Mouse (Mus musculus): ENCODE data around the gene Plekhg1. TPM values are rescaled to one million over a fixed set of nuclear protein-coding genes. Genes with fewer than 3 reads are reported as not detected.

Plekhg1 gene
- polyA plus RNA-seq, 1 experiment from 2014 or later = 4.6 TPM

DNA sequence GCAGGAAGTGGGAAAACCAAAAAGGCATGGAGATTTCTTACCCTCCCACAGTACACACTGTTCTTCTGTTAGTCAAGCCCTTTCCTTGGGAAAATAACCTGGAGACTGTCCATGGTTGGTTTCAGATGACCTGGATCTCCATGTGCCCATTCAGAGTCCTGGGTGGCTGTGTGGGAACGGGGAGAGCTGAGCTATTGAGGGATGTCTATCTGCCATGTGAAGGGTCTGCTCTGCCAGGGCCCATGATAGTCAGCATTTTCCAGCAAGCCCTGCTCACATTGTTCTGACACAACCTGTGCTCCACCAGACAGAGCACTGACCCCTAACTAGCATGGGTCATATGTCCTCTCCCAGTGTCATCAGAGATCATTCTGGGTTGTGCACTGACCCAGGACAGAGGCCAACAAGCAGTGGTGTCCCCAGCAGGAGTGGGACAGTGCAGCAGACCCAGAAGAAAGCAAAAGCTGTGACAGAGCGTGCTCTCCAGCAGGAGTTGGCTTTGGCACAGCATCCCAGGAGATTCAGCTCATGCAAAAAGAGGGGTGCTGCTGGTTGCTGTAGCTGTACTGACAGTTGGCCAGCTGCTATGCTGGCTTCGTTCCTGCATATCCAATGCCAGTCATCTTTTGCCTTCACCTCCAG is 24.7 kb upstream of the Plekhg1 start:
- H3K9me3 ChIP-seq = no peaks in the 10 kb centered on the region
- peaks cover 2% of the 10 kb centered on the region; the same call in 1 of the 2 replicates for H3K4me1 ChIP-seq
- H3K4me3 ChIP-seq = no peak overlapping the region
- H3K36me3 ChIP-seq = no peaks in the 10 kb centered on the region
- H3K9ac ChIP-seq (replicated peaks) = no peak overlapping the region
- H3K4me2 ChIP-seq (replicated peaks) = no peak overlapping the region
- H3K27me3 ChIP-seq = no peaks in the 10 kb centered on the region
- 77% methylated on average over 3 of the region's 3 CpGs for WGBS
- no peak for ATAC-seq (replicated peaks)
- no peak overlapping the region for H3K27ac ChIP-seq (replicated peaks)

DNA sequence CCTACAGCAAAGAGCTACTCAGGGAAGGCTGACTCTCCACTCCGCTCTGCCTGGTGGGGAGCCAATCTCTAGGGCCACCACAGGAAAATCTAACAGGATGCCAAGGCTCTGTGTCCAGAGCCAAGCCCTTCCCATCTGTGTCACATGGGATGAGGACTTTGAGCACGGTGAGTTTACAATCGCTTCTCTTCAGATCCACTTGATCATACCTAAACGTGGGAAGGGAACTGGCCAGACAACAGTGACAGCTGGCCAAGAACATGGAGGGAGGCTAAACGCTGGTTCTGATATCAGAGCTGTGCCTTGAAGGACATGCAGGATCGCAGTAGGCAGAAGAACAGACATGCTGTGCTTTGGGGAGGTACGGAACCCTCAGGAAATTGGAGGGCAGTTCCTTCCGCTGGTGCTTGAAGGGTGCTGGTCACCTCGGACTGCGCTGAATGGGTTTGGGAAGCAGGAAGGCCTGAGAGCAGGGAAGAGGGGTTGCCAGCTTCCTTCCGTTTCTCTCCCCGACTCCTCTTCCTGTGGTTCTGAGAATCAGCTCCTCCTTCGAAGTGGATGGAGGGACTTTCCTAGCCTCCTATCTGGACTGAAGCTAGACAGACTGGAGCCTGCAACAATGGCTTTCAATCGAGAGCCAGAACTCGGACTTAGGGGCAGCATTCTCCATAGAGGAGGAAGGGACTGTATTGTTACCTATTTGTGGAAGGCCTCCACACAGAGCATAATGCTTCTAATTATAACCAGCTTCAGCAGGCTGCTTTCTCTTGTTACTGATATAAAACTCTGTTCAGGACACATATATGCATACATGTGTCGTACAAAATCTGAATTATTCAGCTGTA is 21.9 kb upstream of the Plekhg1 start:
- 78% methylated on average over 16 of the region's 16 CpGs for WGBS
- Histone ChIP-seq H3K4me3 (no peak overlapping the region), H3K4me1 (peaks cover 6% of the 10 kb centered on the region), H3K4me2 (replicated peaks) (no peak overlapping the region), H3K27ac (replicated peaks) (no peak overlapping the region), H3K9me3 (no peaks in the 10 kb centered on the region), H3K9ac (replicated peaks) (no peak overlapping the region), H3K27me3 (no peaks in the 10 kb centered on the region), H3K36me3 (no peaks in the 10 kb centered on the region)
- 0 out of 2 replicates have a peak, but pooled peaks have one; percentile 46 for ATAC-seq (replicated peaks)

DNA sequence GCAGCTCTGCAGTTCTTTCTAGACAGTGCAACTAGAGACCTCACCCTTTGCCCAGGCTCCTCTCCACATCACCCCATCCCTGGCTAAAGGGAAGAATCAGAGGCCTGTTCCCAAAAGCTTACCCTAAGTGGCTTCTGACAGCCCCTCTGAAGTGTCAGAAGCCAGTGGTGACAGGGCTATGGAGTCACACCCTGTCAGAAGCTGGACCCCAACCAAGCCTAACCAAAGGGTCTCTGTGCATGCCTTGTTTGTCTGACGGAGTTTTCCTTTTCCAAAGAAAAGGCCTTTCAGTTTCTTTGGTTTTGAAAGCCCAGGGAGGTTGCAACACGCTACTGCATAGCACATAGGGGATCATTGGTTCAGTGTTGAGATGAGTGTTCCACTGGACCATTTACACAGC is 19.9 kb upstream of the Plekhg1 start:
- no peak overlapping the region for H3K4me3 ChIP-seq
- H3K27me3 ChIP-seq = no peaks in the 10 kb centered on the region
- peaks cover 6% of the 10 kb centered on the region for H3K4me1 ChIP-seq
- H3K9ac ChIP-seq (replicated peaks) = no peak overlapping the region
- H3K4me2 ChIP-seq (replicated peaks) = no peak overlapping the region
- no peak overlapping the region for H3K27ac ChIP-seq (replicated peaks)
- H3K36me3 ChIP-seq = no peaks in the 10 kb centered on the region
- no peak for ATAC-seq (replicated peaks)
- WGBS = 65% methylated on average over 2 of the region's 2 CpGs
- H3K9me3 ChIP-seq = no peaks in the 10 kb centered on the region

DNA sequence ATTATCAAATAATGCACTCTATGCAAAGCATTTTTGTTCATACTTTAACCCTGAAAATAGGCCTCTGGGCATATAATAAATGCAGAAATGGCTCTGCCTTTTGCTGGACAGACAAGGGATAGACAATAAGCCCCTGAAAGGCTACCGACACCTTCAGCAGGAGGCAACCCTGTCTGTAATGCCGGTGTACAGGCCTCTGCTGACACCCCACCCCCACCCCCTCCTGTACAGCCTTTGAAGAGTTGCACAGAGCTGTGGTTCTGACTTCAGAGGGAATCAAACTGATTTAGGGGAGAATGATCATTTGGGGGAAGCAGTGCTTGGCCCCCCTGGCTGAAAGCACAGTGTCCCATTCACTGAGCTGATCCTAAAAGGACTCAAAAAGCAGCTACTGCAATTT is 17.8 kb upstream of the Plekhg1 start:
- Histone ChIP-seq H3K9ac (replicated peaks) (no peak overlapping the region), H3K9me3 (no peaks in the 10 kb centered on the region), H3K4me3 (no peak overlapping the region), H3K27me3 (no peaks in the 10 kb centered on the region), H3K4me1 (peaks cover 4% of the 10 kb centered on the region; the same call in 1 of the 2 replicates), H3K36me3 (no peaks in the 10 kb centered on the region), H3K27ac (replicated peaks) (no peak overlapping the region), H3K4me2 (replicated peaks) (no peak overlapping the region)
- no peak; the same call in 1 of the 2 replicates for ATAC-seq (replicated peaks)
- 4% methylated on average over 2 of the region's 2 CpGs for WGBS

DNA sequence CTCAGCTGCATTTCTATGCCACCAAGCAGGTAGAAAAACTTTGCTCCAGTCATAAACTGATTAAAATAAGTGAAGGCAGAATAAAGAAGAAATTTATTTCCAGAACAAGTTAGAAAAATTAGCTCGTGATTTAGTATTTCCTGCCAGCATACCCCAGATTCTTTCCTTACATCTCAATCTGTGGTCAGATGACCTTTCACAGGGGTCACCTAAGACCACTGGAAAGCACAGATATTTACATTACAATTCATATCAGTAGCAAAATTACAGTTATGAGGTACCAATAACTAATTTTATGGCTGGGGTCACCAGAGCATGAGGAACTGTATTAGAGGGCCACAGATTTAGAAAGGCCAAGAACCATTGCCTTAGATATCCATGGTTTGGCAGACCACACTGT is 15.5 kb upstream of the Plekhg1 start:
- Histone ChIP-seq H3K27ac (replicated peaks) (no peak overlapping the region), H3K9ac (replicated peaks) (no peak overlapping the region), H3K9me3 (no peaks in the 10 kb centered on the region), H3K27me3 (no peaks in the 10 kb centered on the region), H3K4me3 (no peak overlapping the region), H3K36me3 (no peaks in the 10 kb centered on the region), H3K4me2 (replicated peaks) (no peak overlapping the region), H3K4me1 (peaks cover 4% of the 10 kb centered on the region; the same call in 1 of the 2 replicates)
- WGBS = 84% methylated on average over 1 of the region's 1 CpGs
- ATAC-seq (replicated peaks) = no peak

DNA sequence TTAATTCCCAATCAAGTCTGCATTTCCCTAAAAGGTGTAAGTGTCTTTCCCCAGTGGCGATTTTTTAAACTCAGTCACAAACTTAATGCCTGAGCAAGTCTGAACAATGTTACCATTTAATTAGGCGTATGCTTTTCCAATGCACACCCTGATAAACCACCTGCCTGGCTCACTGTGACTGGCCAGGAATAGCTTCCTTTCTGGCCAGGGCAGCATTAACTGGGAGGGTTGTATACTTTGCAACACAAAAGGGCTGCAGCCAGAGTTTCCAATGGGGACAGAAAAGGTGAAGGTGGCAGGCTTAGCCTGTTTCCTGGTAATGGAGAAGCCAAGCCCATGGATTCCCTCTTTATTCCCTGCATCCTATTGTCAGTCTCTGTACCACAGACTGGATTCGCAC is 10.5 kb upstream of the Plekhg1 start:
- Histone ChIP-seq H3K4me1 (no peaks in the 10 kb centered on the region), H3K9ac (replicated peaks) (no peak overlapping the region), H3K4me2 (replicated peaks) (no peak overlapping the region), H3K9me3 (no peaks in the 10 kb centered on the region), H3K4me3 (no peak overlapping the region), H3K27ac (replicated peaks) (no peak overlapping the region), H3K36me3 (no peaks in the 10 kb centered on the region), H3K27me3 (no peaks in the 10 kb centered on the region)
- ATAC-seq (replicated peaks) = no peak
- WGBS = 30% methylated on average over 3 of the region's 3 CpGs

DNA sequence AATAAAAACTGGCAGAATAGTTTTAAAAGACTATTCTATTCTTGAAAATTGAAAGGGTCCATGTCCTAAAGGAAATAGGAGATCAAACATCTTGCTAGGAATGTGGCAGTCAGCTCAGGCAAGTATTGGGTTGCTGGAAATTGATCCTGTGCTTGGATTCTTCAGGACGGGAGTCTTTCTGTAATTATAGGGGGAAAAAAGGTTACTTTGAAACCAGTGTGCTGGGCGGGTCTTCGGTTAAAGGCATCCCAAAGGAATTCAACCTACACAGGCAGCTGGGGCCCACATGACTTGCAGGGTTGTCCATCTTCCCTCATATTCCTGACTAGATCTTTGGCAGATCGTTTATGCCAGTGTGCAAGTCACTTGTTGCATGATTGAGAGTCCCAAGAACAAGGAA is 9.8 kb upstream of the Plekhg1 start:
- Histone ChIP-seq H3K4me1 (no peaks in the 10 kb centered on the region), H3K9ac (replicated peaks) (no peak overlapping the region), H3K27me3 (no peaks in the 10 kb centered on the region), H3K27ac (replicated peaks) (no peak overlapping the region), H3K4me2 (replicated peaks) (no peak overlapping the region), H3K9me3 (no peaks in the 10 kb centered on the region), H3K4me3 (no peak overlapping the region), H3K36me3 (no peaks in the 10 kb centered on the region)
- WGBS = 45% methylated on average over 4 of the region's 4 CpGs
- no peak for ATAC-seq (replicated peaks)

DNA sequence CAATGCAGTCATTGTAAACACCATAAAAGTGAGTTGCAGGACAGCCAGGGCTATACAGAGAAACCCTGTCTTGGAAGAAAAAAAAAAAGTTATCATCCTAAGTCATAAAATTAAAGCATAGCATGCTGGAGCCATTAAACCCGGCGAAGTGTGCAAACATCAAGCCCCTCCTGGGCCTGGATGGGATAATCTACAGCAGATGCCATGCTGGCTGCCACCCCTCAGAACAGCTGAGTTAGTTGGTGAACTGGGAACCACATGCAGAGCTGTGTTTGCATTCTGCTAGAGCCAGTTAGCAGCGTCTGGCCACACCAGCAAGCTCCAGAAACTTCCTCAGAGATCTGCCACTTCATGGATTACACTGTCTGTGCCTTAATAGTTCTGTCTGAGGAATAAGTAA is 3.1 kb upstream of the Plekhg1 start:
- no peak overlapping the region for H3K4me3 ChIP-seq
- no peaks in the 10 kb centered on the region for H3K36me3 ChIP-seq
- no peaks in the 10 kb centered on the region for H3K27me3 ChIP-seq
- H3K4me1 ChIP-seq = peaks cover 9% of the 10 kb centered on the region
- H3K9me3 ChIP-seq = no peaks in the 10 kb centered on the region
- WGBS = 75% methylated on average over 3 of the region's 3 CpGs
- no peak overlapping the region for H3K27ac ChIP-seq (replicated peaks)
- no peak overlapping the region for H3K9ac ChIP-seq (replicated peaks)
- ATAC-seq (replicated peaks) = no peak
- H3K4me2 ChIP-seq (replicated peaks) = no peak overlapping the region

DNA sequence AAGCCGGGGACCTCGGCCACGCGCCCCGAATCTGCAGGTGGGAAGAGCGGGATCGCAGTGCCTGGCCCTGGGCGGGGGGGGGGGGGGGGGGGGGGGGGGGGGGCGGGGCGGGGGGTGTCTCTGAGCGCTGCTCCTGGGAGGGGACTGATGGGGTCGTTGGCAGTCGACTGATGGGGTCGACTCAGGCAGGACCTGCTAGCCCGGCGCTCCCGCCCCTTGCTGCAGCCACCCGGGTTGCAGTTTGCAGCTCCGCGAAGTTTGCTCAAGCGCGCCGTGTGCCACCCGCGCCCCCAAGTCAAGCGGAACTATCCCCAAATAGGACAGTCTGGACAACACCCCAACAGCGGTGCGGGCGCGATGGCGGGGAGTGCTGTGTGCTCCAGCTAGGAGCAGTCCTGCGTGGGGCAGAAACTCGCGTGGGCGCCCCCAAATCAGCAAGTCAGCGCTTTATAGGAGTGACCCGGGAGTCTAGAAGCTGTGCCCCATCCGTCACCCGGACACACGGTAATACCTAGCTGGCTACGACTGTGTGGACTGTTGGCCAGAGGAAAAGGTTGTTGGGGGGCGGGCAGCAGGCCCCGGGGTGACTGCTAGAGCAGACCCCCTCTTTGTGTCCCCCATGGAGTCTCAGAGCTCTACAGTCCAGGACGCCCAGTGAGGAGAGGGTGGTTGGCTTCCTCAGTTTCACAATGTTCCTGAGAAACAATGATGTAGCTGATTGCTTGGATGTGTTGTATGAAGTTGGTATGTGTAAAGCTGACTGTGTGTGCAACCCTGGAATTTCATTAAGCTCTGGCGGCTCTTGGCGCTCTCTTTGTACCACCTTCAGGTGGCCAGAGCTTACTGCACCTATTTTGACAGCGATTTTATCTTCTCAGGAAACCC is 582 bp downstream of the Plekhg1 start:
- peak; percentile 82 for ATAC-seq (replicated peaks)

DNA sequence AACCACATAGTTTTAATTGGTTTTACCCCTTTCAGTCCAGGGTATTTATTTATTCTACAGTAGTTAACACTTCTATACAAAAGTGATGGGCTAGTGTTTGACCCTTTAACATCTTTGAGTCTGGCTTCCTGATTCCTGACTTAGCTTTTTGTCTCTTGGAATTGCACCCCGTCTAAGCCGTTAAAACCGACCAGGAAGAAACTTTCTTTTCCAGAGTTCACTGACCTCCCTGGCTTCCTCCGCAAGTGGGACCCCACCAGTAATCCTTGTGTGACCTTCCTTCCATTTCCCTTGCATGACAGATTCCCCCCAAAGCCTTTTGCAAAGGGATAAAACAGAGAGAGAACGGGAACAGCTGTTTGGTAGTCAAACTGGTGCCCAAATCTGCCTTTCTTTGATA is 1.6 kb downstream of the Plekhg1 start:
- Histone ChIP-seq H3K4me1 (peaks cover 11% of the 10 kb centered on the region), H3K9ac (replicated peaks) (no peak overlapping the region), H3K36me3 (no peaks in the 10 kb centered on the region), H3K27me3 (no peaks in the 10 kb centered on the region), H3K27ac (replicated peaks) (no peak overlapping the region), H3K4me3 (peak overlapping the region; percentile 61; the same call in 1 of the 2 replicates), H3K9me3 (no peaks in the 10 kb centered on the region), H3K4me2 (replicated peaks) (0 out of 2 replicates have a peak overlapping the region, but pooled peaks have one; percentile 95)
- WGBS = 8% methylated on average over 5 of the region's 5 CpGs
- no peak for ATAC-seq (replicated peaks)

More for the DNA sequence above, 582 bp downstream of the Plekhg1 start:
- Histone ChIP-seq H3K27ac (replicated peaks) (peak overlapping the region; percentile 59), H3K9ac (replicated peaks) (peak overlapping the region; percentile 56), H3K27me3 (no peaks in the 10 kb centered on the region), H3K36me3 (no peaks in the 10 kb centered on the region), H3K4me3 (peak overlapping the region; percentile 61), H3K9me3 (no peaks in the 10 kb centered on the region), H3K4me1 (peaks cover 11% of the 10 kb centered on the region), H3K4me2 (replicated peaks) (peak overlapping the region; percentile 95)
- WGBS = under 1% methylated on average over 39 of the region's 47 CpGs

DNA sequence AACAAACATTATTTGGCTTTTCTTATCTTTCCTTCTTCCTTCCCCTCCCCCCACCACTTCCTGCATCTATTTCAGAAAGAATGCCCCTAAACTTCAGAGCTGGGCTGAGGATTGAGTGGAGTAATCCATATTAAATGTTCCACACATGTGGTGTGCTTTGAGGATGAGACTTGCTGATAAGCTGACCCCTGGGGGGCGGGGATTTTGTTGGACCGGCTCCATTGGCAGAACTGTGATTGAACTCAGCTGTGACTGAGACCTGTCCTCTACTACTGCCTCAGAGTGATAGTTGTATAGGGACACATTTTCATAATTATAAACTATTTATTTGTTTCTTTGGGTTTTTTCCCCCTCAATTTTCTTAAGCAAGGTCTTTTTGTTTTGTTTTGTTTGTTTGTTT is 2.9 kb downstream of the Plekhg1 start:
- Histone ChIP-seq H3K27me3 (no peaks in the 10 kb centered on the region), H3K4me1 (peaks cover 11% of the 10 kb centered on the region), H3K9me3 (no peaks in the 10 kb centered on the region), H3K4me3 (no peak overlapping the region), H3K9ac (replicated peaks) (no peak overlapping the region), H3K4me2 (replicated peaks) (no peak overlapping the region), H3K27ac (replicated peaks) (no peak overlapping the region), H3K36me3 (no peaks in the 10 kb centered on the region)
- 59% methylated on average over 2 of the region's 2 CpGs for WGBS
- ATAC-seq (replicated peaks) = no peak

DNA sequence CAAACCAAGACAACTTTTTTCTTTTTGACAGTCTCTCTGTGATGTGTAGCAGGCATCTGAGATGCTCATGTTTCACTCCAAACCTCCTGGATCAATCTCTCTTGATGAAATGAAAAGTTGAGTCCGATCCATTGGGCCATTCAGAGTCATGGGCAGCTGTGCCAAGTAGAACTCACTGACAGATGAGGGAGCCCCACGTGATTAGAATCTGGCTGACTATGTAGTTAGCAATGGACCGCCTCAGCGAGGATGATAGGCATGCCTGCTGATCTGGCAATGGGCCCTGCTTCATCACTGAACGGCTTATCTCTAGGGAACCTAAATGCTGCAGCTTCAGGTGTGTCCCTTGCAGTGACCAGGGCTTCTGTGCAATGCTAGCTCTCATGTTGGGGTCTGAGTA is 3.7 kb downstream of the Plekhg1 start:
- Histone ChIP-seq H3K36me3 (no peaks in the 10 kb centered on the region), H3K4me1 (peaks cover 11% of the 10 kb centered on the region), H3K9ac (replicated peaks) (no peak overlapping the region), H3K27me3 (no peaks in the 10 kb centered on the region), H3K9me3 (no peaks in the 10 kb centered on the region), H3K4me3 (no peak overlapping the region), H3K27ac (replicated peaks) (no peak overlapping the region), H3K4me2 (replicated peaks) (no peak overlapping the region)
- WGBS = 72% methylated on average over 5 of the region's 5 CpGs
- ATAC-seq (replicated peaks) = no peak
